Mouse (Mus musculus): ENCODE data around the gene Chac1.

DNA sequence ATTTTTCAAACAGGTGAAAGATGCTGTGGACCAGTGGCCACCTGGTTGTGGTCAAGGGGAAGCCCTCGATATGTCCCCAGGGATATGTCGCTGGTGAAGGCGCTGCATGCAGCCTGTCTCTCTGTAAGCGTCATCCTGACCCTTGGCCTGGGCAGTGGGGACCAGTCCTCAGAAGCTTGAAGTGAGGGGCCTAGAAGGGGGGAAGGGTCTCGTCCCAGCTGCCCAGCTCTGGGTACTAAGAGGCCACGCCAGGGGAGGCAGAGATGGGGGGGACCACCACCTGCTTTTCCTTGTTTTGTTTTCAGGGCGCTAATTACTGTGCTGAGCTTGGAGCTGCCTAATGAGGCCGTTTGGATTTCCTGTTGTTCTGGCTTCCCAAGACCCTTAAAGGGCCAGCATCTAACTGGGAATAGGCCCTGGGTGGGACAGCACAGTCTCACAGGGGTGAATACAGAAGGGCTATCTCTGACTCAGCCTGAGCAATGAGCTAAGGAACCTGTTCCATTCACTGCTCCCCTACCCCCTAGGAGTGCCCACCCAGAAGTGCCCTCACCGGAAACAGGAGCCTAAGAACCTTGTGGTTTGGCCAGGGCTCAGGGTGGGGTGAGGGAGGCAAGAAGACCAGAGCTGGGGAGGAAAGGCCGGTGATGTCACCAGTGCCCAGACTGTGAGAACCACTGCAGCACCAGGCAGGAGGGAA lies 37.1 kb upstream of the Chac1 start:
- no peak for TF ChIP-seq FLI1 (IDR thresholded peaks at IDR 0.05; ENCODE audit: low read length)
- no peak for TF ChIP-seq GATA1 (IDR thresholded peaks at IDR 0.05; ENCODE audit: borderline replicate concordance, low read length)
